Mouse (Mus musculus) bone marrow, adult 2 months (tissue): ENCODE measurements around the gene Ampd1.

Source experiments
- CTCF ChIP-seq: fragments of 200-500 bp; IDR thresholded peaks from 2 replicates; pipeline ENCODE4 v1.5.1; 2011; ENCODE audit warnings: low read length, control low read depth; ENCODE audit not compliant: control insufficient read depth, insufficient read depth
- POLR2A ChIP-seq: fragments of 200-500 bp; IDR thresholded peaks from 2 replicates; pipeline ENCODE4 v1.6.1; 2011; ENCODE audit warnings: low read depth, mild to moderate bottlenecking, control low read depth, low read length, borderline replicate concordance; ENCODE audit not compliant: control insufficient read depth

GRCm38 (mm10) chr3:103099667-103100066 is 25.9 kb downstream of the Ampd1 start:
- TF ChIP-seq POLR2A (no peak), CTCF (no peak)
